Mouse (Mus musculus) gastrocnemius, postnatal 25 days (tissue): ENCODE results near the gene Vac14. TPM values are rescaled to one million over a fixed set of nuclear protein-coding genes. Genes with fewer than 3 reads are reported as not detected.
"Not testable (repeated sequence)": the region's sequence is repeated elsewhere in the genome, so short reads cannot be mapped to it uniquely, and the experiment has no call there.

Experiments used
- DNase-seq: peaks from one replicate; pipeline ENCODE4 v3.0.0; 2022
- total RNA-seq, 2 experiments: library from RNA; stranded (reverse); gene quantifications; 1 replicate in 1 of 2; 2 replicates in 1 of 2; pipeline ENCODE4 v1.2.3; 2021

Gene Vac14
- total RNA-seq, 2 experiments from 2014 or later: 15.4 to 16.2 TPM

- DNase-seq: no peak
Measured at GRCm38 (mm10) chr8:110648577-110648976, 30.2 kb downstream of the Vac14 start.

- DNase-seq: no peak
Measured at GRCm38 (mm10) chr8:110649286-110649685, 30.9 kb downstream of the Vac14 start.

- no peak for DNase-seq
Measured at GRCm38 (mm10) chr8:110650838-110651237, 32.5 kb downstream of the Vac14 start.

GRCm38 (mm10) chr8:110651847-110652246 lies 33.5 kb downstream of the Vac14 start:
- no peak for DNase-seq

GRCm38 (mm10) chr8:110654075-110655060 lies 36.0 kb downstream of the Vac14 start:
- DNase-seq: no peak

- no peak for DNase-seq
Measured at GRCm38 (mm10) chr8:110655827-110656226, 37.4 kb downstream of the Vac14 start.

GRCm38 (mm10) chr8:110657661-110658060 lies 39.3 kb downstream of the Vac14 start:
- peak; percentile 64 for DNase-seq

- DNase-seq: peak; percentile 35
Measured at GRCm38 (mm10) chr8:110660121-110660520, 41.7 kb downstream of the Vac14 start.

GRCm38 (mm10) chr8:110662545-110662944 lies 44.2 kb downstream of the Vac14 start:
- no peak for DNase-seq

- no peak for DNase-seq
Measured at GRCm38 (mm10) chr8:110663015-110663742, 44.8 kb downstream of the Vac14 start.

GRCm38 (mm10) chr8:110664202-110664896 lies 46.0 kb downstream of the Vac14 start:
- peak; percentile 85 for DNase-seq

GRCm38 (mm10) chr8:110665000-110665399 lies 46.6 kb downstream of the Vac14 start:
- DNase-seq: no peak

- not testable (repeated sequence) for DNase-seq
Measured at GRCm38 (mm10) chr8:110667590-110668177, 49.3 kb downstream of the Vac14 start.

GRCm38 (mm10) chr8:110669932-110670628 lies 51.7 kb downstream of the Vac14 start:
- no peak for DNase-seq

- peak; percentile 47 for DNase-seq
Measured at GRCm38 (mm10) chr8:110671309-110671708, 52.9 kb downstream of the Vac14 start.

- no peak for DNase-seq
Measured at GRCm38 (mm10) chr8:110672133-110672532, 53.7 kb downstream of the Vac14 start.

- peak; percentile 22 for DNase-seq
Measured at GRCm38 (mm10) chr8:110673168-110673567, 54.8 kb downstream of the Vac14 start.

- no peak for DNase-seq
Measured at GRCm38 (mm10) chr8:110674589-110674988, 56.2 kb downstream of the Vac14 start.

- DNase-seq: peak; percentile 67
Measured at GRCm38 (mm10) chr8:110676702-110677101, 58.3 kb downstream of the Vac14 start.

GRCm38 (mm10) chr8:110677174-110677660 lies 58.8 kb downstream of the Vac14 start:
- DNase-seq: peak; percentile 60

GRCm38 (mm10) chr8:110678989-110679388 lies 60.6 kb downstream of the Vac14 start:
- no peak for DNase-seq
